Mouse (Mus musculus) liver, adult 2 months (tissue): ENCODE measurements at regions not wholly inside any gene's neighbourhood (a gene's known extent, or its start where the extent isn't known, plus 50 kb on each side); places are given as distances from the start of the nearest gene placed in this dataset.

Experiments used
- CTCF ChIP-seq: fragments of 200-500 bp; IDR thresholded peaks from 2 replicates; pipeline ENCODE4 v1.5.1; 2011; ENCODE audit warnings: low read depth, low read length, control low read depth
- POLR2A ChIP-seq: fragments of 200-500 bp; IDR thresholded peaks from 2 replicates; pipeline ENCODE4 v1.6.1; 2011; ENCODE audit warnings: low read length, control low read depth; ENCODE audit not compliant: insufficient read depth; ENCODE audit errors: extremely low read depth

DNA sequence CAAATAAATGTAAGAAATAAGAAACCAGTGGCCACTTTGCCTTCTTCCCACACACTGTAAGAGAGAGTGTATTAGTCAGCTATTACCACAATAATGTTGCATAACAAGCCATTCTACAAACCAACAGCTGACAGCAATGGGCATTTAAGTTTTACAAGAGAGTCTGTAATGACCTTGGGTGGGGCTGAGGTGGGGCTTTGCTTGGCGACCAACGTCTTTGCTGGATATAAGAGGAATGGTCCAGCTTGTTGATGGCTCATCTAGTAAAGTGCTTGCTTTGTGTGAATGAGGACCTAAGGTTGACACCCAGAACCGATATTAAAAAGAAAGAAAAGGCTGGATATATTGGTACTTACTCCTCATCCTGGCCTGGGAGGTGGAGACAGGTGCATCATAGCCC is 295.6 kb upstream of the Tbx3 start:
- TF ChIP-seq POLR2A, result no peak
- TF ChIP-seq CTCF, result no peak
